Mouse (Mus musculus) lung, adult 2 months (tissue): Measurements from ENCODE around the gene Zfp324.

Experiments used
- CTCF ChIP-seq: fragments of 200-500 bp; IDR thresholded peaks from 2 replicates; pipeline ENCODE4 v1.5.1; 2011; ENCODE audit warnings: mild to moderate bottlenecking, low read length, control low read depth; ENCODE audit not compliant: insufficient read depth
- POLR2A ChIP-seq: fragments of 200-500 bp; IDR thresholded peaks from 2 replicates; pipeline ENCODE4 v1.6.1; 2011; ENCODE audit warnings: low read depth, mild to moderate bottlenecking, control low read depth, low read length, borderline replicate concordance; ENCODE audit errors: extremely low read depth

DNA sequence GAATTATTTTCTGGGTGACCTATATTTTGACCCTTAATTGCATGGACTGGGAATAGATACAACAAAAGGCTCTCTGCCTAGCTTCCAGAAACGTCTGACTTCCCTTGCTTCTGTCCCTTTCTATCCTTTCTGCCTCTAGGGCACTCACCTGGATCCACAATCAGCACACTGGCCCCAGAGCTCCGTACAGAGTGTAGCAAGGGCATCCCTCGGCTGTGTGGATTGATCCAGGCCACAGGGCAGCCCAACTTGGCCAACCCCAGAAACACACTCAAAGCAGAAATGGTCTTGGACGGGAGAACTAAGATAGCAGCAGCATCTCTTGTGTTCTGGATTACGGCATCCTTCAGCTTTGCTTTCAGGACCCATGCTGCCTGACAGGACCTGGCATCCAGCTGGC, 31.6 kb downstream of the Zfp324 start:
- TF ChIP-seq POLR2A (no peak), CTCF (no peak)
